Mouse (Mus musculus): Measurements from ENCODE around the gene Tmem104. TPM values are rescaled to one million over a fixed set of nuclear protein-coding genes. Genes with fewer than 3 reads are reported as not detected.

Gene Tmem104
- total RNA-seq, 2 experiments from 2014 or later: 6.3 TPM

DNA sequence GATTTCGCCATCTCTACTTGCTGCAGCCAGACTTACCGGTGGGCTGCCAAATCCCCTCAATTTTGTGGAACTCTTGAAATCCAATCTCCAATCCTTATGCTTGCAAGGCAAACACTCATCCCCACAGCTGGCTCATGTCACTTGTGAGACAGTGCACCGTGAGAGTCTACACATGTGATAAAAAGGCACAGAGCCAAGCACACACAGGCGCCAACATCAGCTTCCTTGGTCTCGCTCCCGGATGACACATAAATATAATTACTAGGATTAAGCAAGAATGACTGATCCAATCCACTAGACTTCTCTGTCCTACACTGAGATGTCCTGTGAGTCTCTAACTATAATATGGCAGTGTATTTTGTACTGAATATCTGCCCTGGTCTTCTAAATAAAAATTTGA is 103.6 kb downstream of the Tmem104 start:
- ATAC-seq (replicated peaks; ENCODE audit: low FRiP score, poor library complexity, severe bottlenecking): no peak

DNA sequence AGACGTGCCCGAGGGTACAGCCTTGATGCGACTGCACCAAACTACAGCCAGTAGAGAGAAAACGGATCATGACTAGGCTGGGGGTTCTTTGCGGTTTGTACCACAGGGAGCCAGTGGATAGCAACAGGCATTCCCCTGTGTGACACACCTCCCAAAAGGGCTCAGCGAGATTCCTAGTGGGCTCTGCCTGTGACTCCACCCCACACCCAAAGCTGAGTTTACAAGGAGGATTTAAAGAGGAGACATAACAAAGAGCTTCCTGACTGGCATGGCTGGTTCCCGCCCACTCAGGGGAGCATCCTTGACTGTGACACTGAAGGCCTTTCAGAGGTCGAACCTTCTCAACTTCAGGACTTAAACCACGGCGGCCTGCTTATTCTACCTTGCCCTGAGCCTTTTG is 104.2 kb downstream of the Tmem104 start:
- ATAC-seq (replicated peaks; ENCODE audit: low FRiP score, poor library complexity, severe bottlenecking): no peak

DNA sequence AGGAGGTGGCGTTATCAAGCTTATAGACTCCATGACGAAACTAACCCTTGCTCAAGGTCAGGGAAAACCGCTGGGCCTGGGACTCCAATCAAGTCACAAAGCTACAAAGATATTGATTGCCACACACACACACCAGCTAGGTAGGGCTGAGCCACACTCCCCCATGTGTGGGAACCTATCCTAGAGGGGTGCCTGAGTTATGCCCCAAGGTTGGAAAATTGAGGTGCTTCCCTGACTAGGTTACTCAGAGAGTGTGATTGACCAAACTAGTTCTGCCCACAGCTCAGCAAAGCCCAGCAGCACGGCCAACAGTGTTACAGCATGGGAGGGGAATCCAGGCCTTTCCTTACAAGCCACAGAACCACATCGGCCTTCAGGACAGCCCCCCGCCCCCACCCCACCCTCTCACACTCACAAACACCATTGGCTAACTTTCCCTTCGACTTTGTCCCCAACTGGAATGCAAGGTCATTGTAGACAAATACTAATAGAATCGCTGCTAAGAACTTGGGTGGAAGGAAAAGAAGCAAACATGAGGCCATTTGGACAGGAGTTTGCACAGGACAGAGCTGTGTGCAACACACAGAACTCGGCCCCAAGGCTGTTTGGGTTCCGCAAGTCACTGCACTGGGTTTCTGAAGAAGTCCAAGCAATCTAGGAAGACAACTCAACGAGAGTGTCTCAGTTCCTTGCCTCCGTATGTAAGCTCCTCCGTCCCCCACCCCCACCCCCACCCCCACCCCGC is 105.5 kb downstream of the Tmem104 start:
- no peak for ATAC-seq (replicated peaks; ENCODE audit: low FRiP score, poor library complexity, severe bottlenecking)

DNA sequence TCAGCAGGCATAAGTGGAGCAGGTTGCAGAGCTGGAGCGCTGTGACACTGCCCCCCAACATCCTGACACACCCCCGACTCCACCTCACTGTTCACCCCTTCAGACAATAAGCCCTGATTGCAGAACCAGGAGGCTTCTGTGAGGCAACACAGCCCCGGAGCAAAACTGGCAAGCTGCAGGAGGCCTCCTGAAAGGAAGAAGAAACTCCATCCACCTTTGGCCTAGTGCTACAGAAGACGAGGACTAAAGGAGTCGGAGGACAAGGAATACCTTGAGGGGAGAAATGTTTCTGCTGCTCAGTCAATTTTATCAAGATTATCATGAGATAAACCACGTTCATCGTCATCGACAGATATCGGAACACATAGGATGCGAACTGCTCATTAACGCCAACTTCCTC is 108.7 kb downstream of the Tmem104 start:
- no peak for ATAC-seq (replicated peaks; ENCODE audit: low FRiP score, poor library complexity, severe bottlenecking)

Other genes with a start within 250 kb of the Tmem104 start
- not detected in 2 replicates for gene Cd300c, start 218.3 kb upstream of the Tmem104 start, total RNA-seq (2015; ENCODE audit: low replicate concordance)
- gene Cd300c, start 218.3 kb upstream of the Tmem104 start, total RNA-seq (2017; ENCODE audit: low replicate concordance): not detected in 2 replicates
- gene Cd300ld, start 197.6 kb upstream of the Tmem104 start, total RNA-seq (2015; ENCODE audit: low replicate concordance): 2.9 and 6.8 TPM in 2 replicates
- gene Cd300ld, start 197.6 kb upstream of the Tmem104 start, total RNA-seq (2017; ENCODE audit: low replicate concordance): 3.0 and 4.2 TPM in 2 replicates
- gene Cd300c2, start 185.6 kb upstream of the Tmem104 start, total RNA-seq (2015; ENCODE audit: low replicate concordance): 8.0 and 12.6 TPM in 2 replicates
- 2.3 and 8.6 TPM in 2 replicates for gene Cd300c2, start 185.6 kb upstream of the Tmem104 start, total RNA-seq (2017; ENCODE audit: low replicate concordance)
- not detected in 2 replicates for gene Cd300ld2, start 171.3 kb upstream of the Tmem104 start, total RNA-seq (2015; ENCODE audit: low replicate concordance)
- gene Cd300ld2, start 171.3 kb upstream of the Tmem104 start, total RNA-seq (2017; ENCODE audit: low replicate concordance): not detected in 2 replicates
- not detected in 2 replicates for gene Cd300ld4, start 160.5 kb upstream of the Tmem104 start, total RNA-seq (2015; ENCODE audit: low replicate concordance)
- gene Cd300ld4, start 160.5 kb upstream of the Tmem104 start, total RNA-seq (2017; ENCODE audit: low replicate concordance): not detected in 2 replicates
- 5.8 and 11.7 TPM in 2 replicates for gene Cd300ld5, start 149.7 kb upstream of the Tmem104 start, total RNA-seq (2015; ENCODE audit: low replicate concordance)
- not detected in 2 replicates for gene Cd300ld5, start 149.7 kb upstream of the Tmem104 start, total RNA-seq (2017; ENCODE audit: low replicate concordance)
- 5.8 and 11.7 TPM in 2 replicates for gene Cd300ld3, start 139.1 kb upstream of the Tmem104 start, total RNA-seq (2015; ENCODE audit: low replicate concordance)
- 4.1 and 5.7 TPM in 2 replicates for gene Cd300ld3, start 139.1 kb upstream of the Tmem104 start, total RNA-seq (2017; ENCODE audit: low replicate concordance)
- 0.36 and 3.8 TPM in 2 replicates for gene Cd300e, start 125.3 kb upstream of the Tmem104 start, total RNA-seq (2015; ENCODE audit: low replicate concordance)
- not detected in 2 replicates for gene Cd300e, start 125.3 kb upstream of the Tmem104 start, total RNA-seq (2017; ENCODE audit: low replicate concordance)
- gene Rab37, start 96.1 kb upstream of the Tmem104 start, total RNA-seq (2015; ENCODE audit: low replicate concordance): 1.1 and 10.5 TPM in 2 replicates
- 4.0 and 5.8 TPM in 2 replicates for gene Rab37, start 96.1 kb upstream of the Tmem104 start, total RNA-seq (2017; ENCODE audit: low replicate concordance)
- gene Cd300lf, start 53.5 kb upstream of the Tmem104 start, total RNA-seq (2015; ENCODE audit: low replicate concordance): 1.7 and 2.9 TPM in 2 replicates
- 8.6 and 10.7 TPM in 2 replicates for gene Cd300lf, start 53.5 kb upstream of the Tmem104 start, total RNA-seq (2017; ENCODE audit: low replicate concordance)
- gene Slc9a3r1, start 24.1 kb upstream of the Tmem104 start, total RNA-seq (2015; ENCODE audit: low replicate concordance): 15.1 and 16.8 TPM in 2 replicates
- 13.1 and 13.7 TPM in 2 replicates for gene Slc9a3r1, start 24.1 kb upstream of the Tmem104 start, total RNA-seq (2017; ENCODE audit: low replicate concordance)
- gene Nat9, start 372 bp downstream of the Tmem104 start, total RNA-seq (2015; ENCODE audit: low replicate concordance): 9.2 and 11.2 TPM in 2 replicates
- 2.3 TPM in 1 of 2 replicates, not detected in the other for gene Nat9, start 372 bp downstream of the Tmem104 start, total RNA-seq (2017; ENCODE audit: low replicate concordance)
- gene Grin2c, start 79.8 kb downstream of the Tmem104 start, total RNA-seq (2015; ENCODE audit: low replicate concordance): not detected in 2 replicates
- gene Grin2c, start 79.8 kb downstream of the Tmem104 start, total RNA-seq (2017; ENCODE audit: low replicate concordance): not detected in 2 replicates
- 1.3 and 16.6 TPM in 2 replicates for gene Fdxr, start 89.6 kb downstream of the Tmem104 start, total RNA-seq (2015; ENCODE audit: low replicate concordance)
- gene Fdxr, start 89.6 kb downstream of the Tmem104 start, total RNA-seq (2017; ENCODE audit: low replicate concordance): 1.4 and 3.2 TPM in 2 replicates
- gene Fads6, start 110.2 kb downstream of the Tmem104 start, total RNA-seq (2015; ENCODE audit: low replicate concordance): not detected in 2 replicates
- gene Fads6, start 110.2 kb downstream of the Tmem104 start, total RNA-seq (2017; ENCODE audit: low replicate concordance): 0.45 and 0.64 TPM in 2 replicates
- not detected in 2 replicates for gene Otop2, start 119.7 kb downstream of the Tmem104 start, total RNA-seq (2015; ENCODE audit: low replicate concordance)
- gene Otop2, start 119.7 kb downstream of the Tmem104 start, total RNA-seq (2017; ENCODE audit: low replicate concordance): not detected in 2 replicates
- gene Ush1g, start 134.6 kb downstream of the Tmem104 start, total RNA-seq (2015; ENCODE audit: low replicate concordance): not detected in 2 replicates
- not detected in 2 replicates for gene Ush1g, start 134.6 kb downstream of the Tmem104 start, total RNA-seq (2017; ENCODE audit: low replicate concordance)
- not detected in 2 replicates for gene Otop3, start 147.2 kb downstream of the Tmem104 start, total RNA-seq (2015; ENCODE audit: low replicate concordance)
- not detected in 2 replicates for gene Otop3, start 147.2 kb downstream of the Tmem104 start, total RNA-seq (2017; ENCODE audit: low replicate concordance)
- not detected in 2 replicates for gene Hid1, start 180.3 kb downstream of the Tmem104 start, total RNA-seq (2015; ENCODE audit: low replicate concordance)
- gene Hid1, start 180.3 kb downstream of the Tmem104 start, total RNA-seq (2017; ENCODE audit: low replicate concordance): not detected in 2 replicates
- gene Cdr2l, start 194.4 kb downstream of the Tmem104 start, total RNA-seq (2015; ENCODE audit: low replicate concordance): not detected in 2 replicates
- not detected in 2 replicates for gene Cdr2l, start 194.4 kb downstream of the Tmem104 start, total RNA-seq (2017; ENCODE audit: low replicate concordance)
- gene Mrpl58, start 216.3 kb downstream of the Tmem104 start, total RNA-seq (2015; ENCODE audit: low replicate concordance): 12.6 and 24.1 TPM in 2 replicates
- 16.6 and 30.3 TPM in 2 replicates for gene Mrpl58, start 216.3 kb downstream of the Tmem104 start, total RNA-seq (2017; ENCODE audit: low replicate concordance)
- 520 and 620 TPM in 2 replicates for gene Atp5h, start 232.5 kb downstream of the Tmem104 start, total RNA-seq (2015; ENCODE audit: low replicate concordance)
- gene Atp5h, start 232.5 kb downstream of the Tmem104 start, total RNA-seq (2017; ENCODE audit: low replicate concordance): 410 and 415 TPM in 2 replicates
- 4.2 and 14.1 TPM in 2 replicates for gene Kctd2, start 232.6 kb downstream of the Tmem104 start, total RNA-seq (2015; ENCODE audit: low replicate concordance)
- 8.3 and 16.9 TPM in 2 replicates for gene Kctd2, start 232.6 kb downstream of the Tmem104 start, total RNA-seq (2017; ENCODE audit: low replicate concordance)

All from erythroid progenitor cell, adult 5-6 weeks (primary cell).